Mouse (Mus musculus): Measurements from ENCODE around the gene Btg4. TPM values are rescaled to one million over a fixed set of nuclear protein-coding genes. Genes with fewer than 3 reads are reported as not detected.
"Not testable (repeated sequence)": the region's sequence is repeated elsewhere in the genome, so short reads cannot be mapped to it uniquely, and the experiment has no call there.

Btg4 gene
- total and polyA plus RNA-seq, 2 experiments from 2014 or later = not detected

DNA sequence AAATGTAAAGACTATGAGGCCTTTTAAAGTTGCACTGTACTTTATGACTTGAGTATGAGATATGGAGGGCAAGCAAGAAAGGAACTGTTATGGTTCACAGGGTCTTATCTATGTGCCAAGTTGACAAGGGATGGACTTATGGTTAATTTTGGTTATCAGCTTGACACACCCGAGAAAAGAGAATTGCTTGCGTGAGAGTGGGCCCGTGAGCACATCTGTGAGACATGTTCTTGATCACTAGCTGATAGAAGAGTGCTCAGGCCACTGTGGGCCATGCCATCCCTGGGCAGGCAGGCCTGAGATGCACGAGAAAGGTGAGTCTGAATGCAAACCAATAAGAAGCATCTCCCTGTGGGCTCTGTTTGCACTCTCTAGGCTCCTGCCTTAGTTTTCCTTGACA lies 76.7 kb downstream of the Btg4 start:
- TF ChIP-seq EP300 (IDR thresholded peaks at IDR 0.05; ENCODE audit: low read depth) (no peak), CTCF (IDR thresholded peaks at IDR 0.05; ENCODE audit: low read depth) (no peak)
- Histone ChIP-seq H3K4me2 (ENCODE audit: low read depth, low read length) (no peak overlapping the region), H3K27ac (ENCODE audit: low read depth) (no peak overlapping the region), H3K9ac (replicated peaks; ENCODE audit: low read depth, low read length) (no peak overlapping the region), H3K9me3 (replicated peaks; ENCODE audit: control insufficient read depth, low read length) (no peaks in the 10 kb centered on the region), H3K4me3 (ENCODE audit: low read depth, low read length) (no peak overlapping the region), H3K36me3 (replicated peaks; ENCODE audit: control insufficient read depth, insufficient read depth, low read length) (no peaks in the 10 kb centered on the region), H3K4me1 (ENCODE audit: control insufficient read depth, insufficient read depth) (no peaks in the 10 kb centered on the region), H3K27me3 (ENCODE audit: control insufficient read depth, insufficient read depth, low read length) (no peaks in the 10 kb centered on the region)
- DNase-seq (ENCODE audit: low spot score) (no peak), ATAC-seq (ENCODE audit: insufficient read depth, low read depth) (no peak)
- WGBS = 74% methylated on average over 4 of the region's 4 CpGs

DNA sequence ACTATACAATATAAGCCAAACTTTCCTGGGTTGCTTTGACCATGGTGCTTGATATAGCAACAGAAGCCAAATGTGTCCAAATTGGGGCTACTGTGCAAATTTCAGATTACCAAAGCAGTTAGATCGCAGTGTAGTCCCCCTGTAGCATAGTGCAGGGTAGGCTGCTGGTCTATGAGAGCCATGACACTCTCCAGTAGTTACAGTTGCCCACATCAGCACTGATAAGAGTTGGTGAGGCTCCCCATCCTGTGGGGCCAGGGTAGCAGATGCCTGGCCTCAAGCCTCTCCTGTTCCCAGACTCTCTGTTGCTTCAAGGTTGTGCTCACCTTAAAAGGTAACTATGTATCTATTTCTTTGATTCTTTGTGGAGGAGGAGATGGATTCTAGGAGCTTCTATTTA lies 77.1 kb downstream of the Btg4 start:
- Histone ChIP-seq H3K9me3 (replicated peaks; ENCODE audit: control insufficient read depth, low read length) (no peaks in the 10 kb centered on the region), H3K9ac (replicated peaks; ENCODE audit: low read depth, low read length) (no peak overlapping the region), H3K36me3 (replicated peaks; ENCODE audit: control insufficient read depth, insufficient read depth, low read length) (no peaks in the 10 kb centered on the region), H3K4me3 (ENCODE audit: low read depth, low read length) (no peak overlapping the region), H3K4me1 (ENCODE audit: control insufficient read depth, insufficient read depth) (no peaks in the 10 kb centered on the region), H3K4me2 (ENCODE audit: low read depth, low read length) (no peak overlapping the region), H3K27me3 (ENCODE audit: control insufficient read depth, insufficient read depth, low read length) (no peaks in the 10 kb centered on the region), H3K27ac (ENCODE audit: low read depth) (no peak overlapping the region)
- WGBS = 60% methylated on average over 1 of the region's 1 CpGs
- ATAC-seq (ENCODE audit: insufficient read depth, low read depth) (no peak), DNase-seq (ENCODE audit: low spot score) (no peak)
- TF ChIP-seq CTCF (IDR thresholded peaks at IDR 0.05; ENCODE audit: low read depth) (no peak), EP300 (IDR thresholded peaks at IDR 0.05; ENCODE audit: low read depth) (no peak)

DNA sequence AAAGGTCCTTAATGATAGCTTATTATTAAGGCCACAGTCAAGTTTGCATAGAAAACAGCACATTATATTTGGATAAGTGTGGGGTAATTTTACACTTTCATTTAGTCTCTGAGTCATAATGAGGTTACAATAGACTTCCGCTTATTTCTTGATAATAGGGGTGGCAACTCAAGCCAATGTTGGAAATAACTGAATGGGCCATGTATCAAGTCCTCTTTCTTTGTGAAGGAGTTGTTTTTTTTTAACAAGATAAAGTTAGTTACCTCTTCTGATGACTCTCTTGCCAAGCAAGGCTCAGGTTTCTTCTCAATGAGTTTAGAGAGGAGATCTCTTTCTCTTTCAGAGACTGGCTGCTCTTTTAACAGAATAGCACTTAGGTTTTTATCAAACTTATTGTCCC lies 77.6 kb downstream of the Btg4 start:
- ATAC-seq (ENCODE audit: insufficient read depth, low read depth) (no peak), DNase-seq (ENCODE audit: low spot score) (no peak)
- H3K27me3 ChIP-seq (ENCODE audit: control insufficient read depth, insufficient read depth, low read length) = no peaks in the 10 kb centered on the region
- H3K36me3 ChIP-seq (replicated peaks; ENCODE audit: control insufficient read depth, insufficient read depth, low read length) = no peaks in the 10 kb centered on the region
- no peak overlapping the region for H3K4me2 ChIP-seq (ENCODE audit: low read depth, low read length)
- 74% methylated on average over 1 of the region's 1 CpGs for WGBS
- H3K4me3 ChIP-seq (ENCODE audit: low read depth, low read length) = no peak overlapping the region
- H3K9me3 ChIP-seq (replicated peaks; ENCODE audit: control insufficient read depth, low read length) = no peaks in the 10 kb centered on the region
- H3K27ac ChIP-seq (ENCODE audit: low read depth) = no peak overlapping the region
- TF ChIP-seq CTCF (IDR thresholded peaks at IDR 0.05; ENCODE audit: low read depth) (no peak), EP300 (IDR thresholded peaks at IDR 0.05; ENCODE audit: low read depth) (no peak)
- H3K9ac ChIP-seq (replicated peaks; ENCODE audit: low read depth, low read length) = no peak overlapping the region
- no peaks in the 10 kb centered on the region for H3K4me1 ChIP-seq (ENCODE audit: control insufficient read depth, insufficient read depth)

DNA sequence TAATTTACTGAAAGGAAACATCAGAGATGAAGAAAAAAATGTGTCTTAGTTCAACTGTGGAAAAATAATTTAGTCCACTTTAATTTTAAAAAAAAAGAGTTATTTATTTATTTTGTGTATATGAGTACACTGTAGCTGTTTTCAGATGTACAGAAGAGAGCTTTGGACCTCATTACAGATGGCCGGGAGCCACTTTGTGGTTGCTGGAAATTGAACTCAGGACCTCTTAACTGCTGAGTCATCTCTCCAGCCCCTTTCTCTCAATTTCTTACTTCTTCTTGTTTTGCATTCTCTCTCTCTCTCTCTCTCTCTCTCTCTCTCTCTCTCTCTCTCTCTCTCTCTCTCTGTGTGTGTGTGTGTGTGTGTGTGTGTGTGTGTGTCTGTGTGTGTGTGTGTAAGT lies 78.7 kb downstream of the Btg4 start:
- H3K4me3 ChIP-seq (ENCODE audit: low read depth, low read length); H3K4me1 ChIP-seq (ENCODE audit: control insufficient read depth, insufficient read depth); DNase-seq (ENCODE audit: low spot score); H3K36me3 ChIP-seq (replicated peaks; ENCODE audit: control insufficient read depth, insufficient read depth, low read length); ATAC-seq (ENCODE audit: insufficient read depth, low read depth); H3K9me3 ChIP-seq (replicated peaks; ENCODE audit: control insufficient read depth, low read length); H3K27ac ChIP-seq (ENCODE audit: low read depth); H3K9ac ChIP-seq (replicated peaks; ENCODE audit: low read depth, low read length); H3K27me3 ChIP-seq (ENCODE audit: control insufficient read depth, insufficient read depth, low read length); H3K4me2 ChIP-seq (ENCODE audit: low read depth, low read length): not testable (repeated sequence)
- WGBS = 76% methylated on average over 1 of the region's 1 CpGs

DNA sequence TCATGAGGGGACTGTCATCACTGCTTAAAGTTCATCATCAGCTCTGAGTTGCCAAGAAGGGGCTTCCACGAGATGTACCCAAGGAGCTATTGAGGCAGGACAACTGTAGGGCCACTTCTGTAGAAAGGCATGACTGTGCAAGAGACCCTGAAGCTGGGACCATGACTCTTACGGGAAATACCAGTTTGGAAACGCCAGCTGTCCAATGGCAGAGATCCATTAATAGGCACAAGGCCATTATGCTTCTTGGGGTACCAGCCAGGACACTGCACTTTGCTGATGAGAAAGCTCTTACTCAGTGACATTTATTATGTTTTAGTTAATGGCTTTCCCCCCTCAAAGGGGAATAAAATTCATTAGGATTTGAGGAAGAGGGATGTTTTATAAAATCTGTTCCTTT lies 80.0 kb downstream of the Btg4 start:
- 68% methylated on average over 3 of the region's 3 CpGs for WGBS
- Histone ChIP-seq H3K4me1 (ENCODE audit: control insufficient read depth, insufficient read depth) (no peaks in the 10 kb centered on the region), H3K4me3 (ENCODE audit: low read depth, low read length) (no peak overlapping the region), H3K36me3 (replicated peaks; ENCODE audit: control insufficient read depth, insufficient read depth, low read length) (no peaks in the 10 kb centered on the region), H3K27me3 (ENCODE audit: control insufficient read depth, insufficient read depth, low read length) (no peaks in the 10 kb centered on the region), H3K9ac (replicated peaks; ENCODE audit: low read depth, low read length) (no peak overlapping the region), H3K27ac (ENCODE audit: low read depth) (no peak overlapping the region), H3K9me3 (replicated peaks; ENCODE audit: control insufficient read depth, low read length) (no peaks in the 10 kb centered on the region), H3K4me2 (ENCODE audit: low read depth, low read length) (no peak overlapping the region)
- DNase-seq (ENCODE audit: low spot score) (no peak), ATAC-seq (ENCODE audit: insufficient read depth, low read depth) (no peak)
- no peak for TF ChIP-seq CTCF (IDR thresholded peaks at IDR 0.05; ENCODE audit: low read depth)
- TF ChIP-seq EP300 (IDR thresholded peaks at IDR 0.05; ENCODE audit: low read depth) = no peak

DNA sequence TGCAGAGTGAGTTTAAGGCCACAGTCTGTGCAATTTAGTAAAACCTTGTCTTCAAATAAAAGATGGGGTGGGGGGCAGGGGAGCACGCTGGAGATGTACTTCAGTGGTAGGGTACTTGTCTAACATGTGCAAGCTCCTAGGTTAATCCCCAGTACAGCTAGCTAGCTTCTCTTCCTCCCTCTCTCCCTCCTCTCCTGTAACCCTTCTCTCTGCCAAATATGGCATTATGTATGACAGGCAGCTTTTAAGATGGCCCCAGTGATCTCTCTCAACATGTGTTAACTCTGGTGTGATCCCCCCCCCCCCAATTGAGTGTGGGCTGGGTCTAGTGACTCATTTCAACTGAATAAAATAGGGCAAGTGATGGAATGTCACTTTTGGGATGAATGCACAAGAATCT lies 82.7 kb downstream of the Btg4 start:
- Histone ChIP-seq H3K36me3 (replicated peaks; ENCODE audit: control insufficient read depth, insufficient read depth, low read length) (no peaks in the 10 kb centered on the region), H3K4me2 (ENCODE audit: low read depth, low read length) (no peak overlapping the region), H3K27ac (ENCODE audit: low read depth) (no peak overlapping the region), H3K4me1 (ENCODE audit: control insufficient read depth, insufficient read depth) (no peaks in the 10 kb centered on the region), H3K9me3 (replicated peaks; ENCODE audit: control insufficient read depth, low read length) (no peaks in the 10 kb centered on the region), H3K9ac (replicated peaks; ENCODE audit: low read depth, low read length) (no peak overlapping the region), H3K27me3 (ENCODE audit: control insufficient read depth, insufficient read depth, low read length) (no peaks in the 10 kb centered on the region), H3K4me3 (ENCODE audit: low read depth, low read length) (no peak overlapping the region)
- WGBS = 75% methylated on average over 1 of the region's 1 CpGs
- ATAC-seq (ENCODE audit: insufficient read depth, low read depth) (no peak), DNase-seq (ENCODE audit: low spot score) (no peak)
- TF ChIP-seq CTCF (IDR thresholded peaks at IDR 0.05; ENCODE audit: low read depth) = no peak
- no peak for TF ChIP-seq EP300 (IDR thresholded peaks at IDR 0.05; ENCODE audit: low read depth)

All from heart, postnatal 0 days (tissue).